Mouse (Mus musculus) heart, embryonic 16.5 days (tissue): Measurements from ENCODE around the gene Lrrk1. TPM values are rescaled to one million over a fixed set of nuclear protein-coding genes. Genes with fewer than 3 reads are reported as not detected.

Experiments used
- ATAC-seq: fragments of 200-750 bp; cut with Nextera tagmentation; replicated peaks from 2 replicates; pipeline ENCODE4 v1.8.0; 2017; ENCODE audit warnings: moderate number of reproducible peaks; ENCODE audit not compliant: insufficient read depth, low FRiP score; ENCODE audit errors: extremely low read depth
- H3K27ac ChIP-seq: fragments of 300-500 bp; sonication (generic); 2 replicates; pipeline ENCODE4 v1.5.1; 2014; ENCODE audit warnings: mild to moderate bottlenecking, low read length, control low read depth, moderate library complexity
- H3K27me3 ChIP-seq: fragments of 300-500 bp; sonication (generic); 2 replicates; pipeline ENCODE4 v1.6.1; 2014; ENCODE audit warnings: low read length, mixed read lengths; ENCODE audit not compliant: control insufficient read depth, insufficient read depth
- H3K36me3 ChIP-seq: fragments of 300-500 bp; sonication (generic); 2 replicates; pipeline ENCODE4 v1.6.1; 2014; ENCODE audit not compliant: control insufficient read depth, insufficient read depth
- H3K4me1 ChIP-seq: fragments of 300-500 bp; sonication (generic); 2 replicates; pipeline ENCODE4 v1.6.1; 2014; ENCODE audit warnings: low read length, mixed read lengths; ENCODE audit not compliant: control insufficient read depth, insufficient read depth
- H3K4me2 ChIP-seq: fragments of 300-500 bp; sonication (generic); 2 replicates; pipeline ENCODE4 v1.6.1; 2014; ENCODE audit warnings: low read depth, mild to moderate bottlenecking, control low read depth, low read length
- H3K4me3 ChIP-seq: fragments of 300-500 bp; sonication (generic); 2 replicates; pipeline ENCODE4 v1.5.1; 2014; ENCODE audit warnings: mild to moderate bottlenecking, control low read depth, low read length
- H3K9ac ChIP-seq: fragments of 300-500 bp; sonication (generic); 2 replicates; pipeline ENCODE4 v1.6.1; 2014; ENCODE audit warnings: low read length, control low read depth
- H3K9me3 ChIP-seq: fragments of 300-500 bp; sonication (generic); replicated peaks from 2 replicates; pipeline ENCODE4 v1.6.1; 2016; ENCODE audit warnings: low read length; ENCODE audit not compliant: control insufficient read depth
- WGBS: fragments of 180-500 bp; shearing (Covaris S2); extraction: QIAGEN DNeasy Blood & Tissue Kit; methylation state at CpG from one replicate; pipeline ENCODE4 v1.1.7; 2014; 5-methylcytosine and 5-hydroxymethylcytosine counted together
- polyA plus RNA-seq: library from polyadenylated mRNA; unstranded; fragments of >200 nt; fragmentation: Nextera tagmentation; extraction: Ambion mirVana; gene quantifications from 2 replicates; pipeline ENCODE4 v1.2.1, GENCODE M21; 2015

Lrrk1 gene
- polyA plus RNA-seq, 1 experiment from 2014 or later = 8.4 TPM

DNA sequence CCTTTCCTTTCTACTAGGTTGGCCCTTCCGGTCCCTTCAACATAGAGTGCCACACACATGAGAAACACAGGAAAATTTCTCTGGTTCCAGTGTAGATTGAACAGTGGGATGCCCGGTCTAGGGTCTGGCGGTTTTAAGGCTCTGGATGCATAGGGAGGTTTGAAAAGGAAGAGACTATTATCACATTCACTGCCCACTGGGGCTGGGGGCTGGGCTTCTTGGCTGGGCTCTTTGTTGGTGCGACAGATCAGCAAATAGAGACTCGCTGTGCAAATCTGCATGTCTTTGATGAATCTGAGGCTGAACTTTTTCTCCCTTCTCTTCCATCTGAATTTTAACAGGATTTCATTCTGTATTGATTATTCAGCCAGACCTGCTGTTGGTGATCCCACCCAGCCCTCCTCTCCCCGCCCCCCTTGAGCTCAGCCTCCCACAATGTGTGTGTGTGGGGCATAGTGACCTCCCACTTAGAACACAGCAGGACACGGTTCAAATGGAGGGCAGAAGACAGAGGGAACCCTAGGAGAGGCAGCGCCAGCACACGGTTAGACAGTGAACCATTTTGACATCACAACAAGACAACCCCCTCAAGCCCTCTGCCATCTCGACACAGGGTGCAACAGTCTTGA lies 105.1 kb downstream of the Lrrk1 start:
- Histone ChIP-seq H3K27ac (no peak overlapping the region), H3K4me1 (no peaks in the 10 kb centered on the region), H3K9me3 (no peaks in the 10 kb centered on the region), H3K4me2 (no peak overlapping the region), H3K9ac (no peak overlapping the region), H3K36me3 (peaks cover 7% of the 10 kb centered on the region), H3K27me3 (no peaks in the 10 kb centered on the region), H3K4me3 (no peak overlapping the region)
- no peak for ATAC-seq
- 46% methylated on average over 10 of the region's 10 CpGs for WGBS

DNA sequence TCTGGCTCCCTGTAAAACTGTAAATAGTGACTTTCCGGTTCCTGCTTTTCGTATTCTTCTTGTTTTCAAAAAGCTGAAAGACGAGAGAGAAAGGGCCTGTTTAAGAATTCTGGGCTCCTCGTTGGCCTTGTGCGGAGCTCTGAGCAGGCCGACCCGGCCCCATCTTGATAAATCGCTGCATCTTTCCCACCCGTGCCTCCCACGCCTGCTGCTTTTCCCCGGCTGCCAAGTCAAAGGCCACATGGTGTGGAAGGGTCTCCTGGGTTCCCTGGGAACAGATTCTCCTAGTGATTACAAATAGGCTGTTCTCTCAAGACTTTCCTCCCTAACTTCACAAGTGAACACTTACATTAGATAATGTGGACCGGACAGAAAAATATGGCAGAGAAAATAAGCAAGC lies 105.9 kb downstream of the Lrrk1 start:
- Histone ChIP-seq H3K4me2 (no peak overlapping the region), H3K4me1 (no peaks in the 10 kb centered on the region), H3K9ac (no peak overlapping the region), H3K27ac (no peak overlapping the region), H3K36me3 (peaks cover 4% of the 10 kb centered on the region; the same call in 1 of the 2 replicates), H3K4me3 (no peak overlapping the region), H3K9me3 (no peaks in the 10 kb centered on the region), H3K27me3 (no peaks in the 10 kb centered on the region)
- WGBS = 60% methylated on average over 12 of the region's 12 CpGs
- no peak for ATAC-seq

DNA sequence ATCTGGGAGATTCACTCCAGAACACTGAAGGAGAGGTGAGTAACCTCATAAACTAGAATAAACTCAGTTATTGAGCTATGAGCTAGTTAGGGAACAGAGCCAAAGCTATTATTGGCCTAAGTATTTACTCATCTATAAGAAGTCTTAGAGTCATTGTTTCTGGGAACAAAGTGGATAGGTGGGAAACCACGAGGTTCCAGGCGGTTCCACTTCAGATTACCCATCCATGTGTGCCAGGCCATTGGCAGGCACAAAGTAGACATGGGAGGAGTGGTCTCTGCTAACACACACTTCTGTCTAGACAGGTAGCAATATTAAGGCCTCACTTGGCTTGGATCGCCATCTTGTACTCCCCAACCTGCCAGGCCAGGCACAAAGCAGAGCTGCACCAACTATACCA lies 110.1 kb downstream of the Lrrk1 start:
- WGBS = 73% methylated on average over 3 of the region's 3 CpGs
- Histone ChIP-seq H3K4me3 (no peak overlapping the region), H3K27me3 (no peaks in the 10 kb centered on the region), H3K36me3 (peaks cover 11% of the 10 kb centered on the region), H3K9me3 (no peaks in the 10 kb centered on the region), H3K4me1 (no peaks in the 10 kb centered on the region), H3K27ac (no peak overlapping the region), H3K9ac (no peak overlapping the region), H3K4me2 (no peak overlapping the region)
- no peak for ATAC-seq

DNA sequence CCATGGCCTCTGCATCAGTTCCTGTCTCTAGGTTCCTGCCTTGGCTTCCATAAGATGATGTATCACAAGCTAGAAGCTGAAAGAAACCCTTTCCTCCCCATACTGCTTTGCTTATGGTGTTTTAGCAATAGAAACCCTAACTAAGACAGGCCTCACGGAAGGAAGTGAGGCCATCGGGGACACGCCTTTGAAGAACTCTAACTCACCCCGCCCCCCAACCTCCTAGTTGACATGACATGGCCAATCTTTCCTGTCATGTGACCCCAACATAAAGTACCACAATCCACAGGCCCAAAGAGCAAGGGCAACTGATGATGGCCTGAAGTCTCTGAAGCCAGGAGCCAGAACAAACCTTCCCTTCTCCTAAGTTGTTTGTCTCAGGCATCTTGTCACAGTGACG lies 114.7 kb downstream of the Lrrk1 start:
- 94% methylated on average over 5 of the region's 5 CpGs for WGBS
- Histone ChIP-seq H3K9me3 (no peaks in the 10 kb centered on the region; the same call in 1 of the 2 replicates), H3K9ac (no peak overlapping the region), H3K4me2 (no peak overlapping the region), H3K27me3 (no peaks in the 10 kb centered on the region), H3K4me1 (no peaks in the 10 kb centered on the region), H3K4me3 (no peak overlapping the region), H3K36me3 (peaks cover 20% of the 10 kb centered on the region), H3K27ac (no peak overlapping the region)
- no peak for ATAC-seq

DNA sequence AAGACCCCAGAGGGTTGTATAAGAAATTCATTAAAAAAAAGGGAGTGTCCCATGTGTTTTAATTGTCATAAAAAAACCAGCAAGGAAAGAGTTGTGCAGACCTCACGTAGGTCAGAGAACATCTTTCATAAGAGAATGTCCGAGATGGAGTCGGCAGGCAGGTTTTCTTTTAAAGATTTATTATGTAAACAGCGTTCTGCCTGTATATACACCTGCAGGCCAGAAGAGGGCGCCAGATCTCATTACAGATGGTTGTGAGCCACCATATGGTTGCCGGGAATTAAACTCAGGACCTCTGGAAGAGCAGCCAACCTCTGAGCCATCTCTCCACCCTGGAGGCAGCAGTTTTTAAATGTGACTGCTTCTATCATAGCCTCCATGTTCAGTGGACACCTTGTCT lies 116.9 kb downstream of the Lrrk1 start:
- no peaks in the 10 kb centered on the region for H3K27me3 ChIP-seq
- no peaks in the 10 kb centered on the region for H3K4me1 ChIP-seq
- no peaks in the 10 kb centered on the region; the same call in 1 of the 2 replicates for H3K9me3 ChIP-seq
- ATAC-seq = no peak
- H3K36me3 ChIP-seq = peaks cover 20% of the 10 kb centered on the region
- no peak overlapping the region for H3K4me2 ChIP-seq
- no peak overlapping the region for H3K27ac ChIP-seq
- no peak overlapping the region for H3K9ac ChIP-seq
- no peak overlapping the region for H3K4me3 ChIP-seq
- WGBS = 72% methylated on average over 6 of the region's 6 CpGs

DNA sequence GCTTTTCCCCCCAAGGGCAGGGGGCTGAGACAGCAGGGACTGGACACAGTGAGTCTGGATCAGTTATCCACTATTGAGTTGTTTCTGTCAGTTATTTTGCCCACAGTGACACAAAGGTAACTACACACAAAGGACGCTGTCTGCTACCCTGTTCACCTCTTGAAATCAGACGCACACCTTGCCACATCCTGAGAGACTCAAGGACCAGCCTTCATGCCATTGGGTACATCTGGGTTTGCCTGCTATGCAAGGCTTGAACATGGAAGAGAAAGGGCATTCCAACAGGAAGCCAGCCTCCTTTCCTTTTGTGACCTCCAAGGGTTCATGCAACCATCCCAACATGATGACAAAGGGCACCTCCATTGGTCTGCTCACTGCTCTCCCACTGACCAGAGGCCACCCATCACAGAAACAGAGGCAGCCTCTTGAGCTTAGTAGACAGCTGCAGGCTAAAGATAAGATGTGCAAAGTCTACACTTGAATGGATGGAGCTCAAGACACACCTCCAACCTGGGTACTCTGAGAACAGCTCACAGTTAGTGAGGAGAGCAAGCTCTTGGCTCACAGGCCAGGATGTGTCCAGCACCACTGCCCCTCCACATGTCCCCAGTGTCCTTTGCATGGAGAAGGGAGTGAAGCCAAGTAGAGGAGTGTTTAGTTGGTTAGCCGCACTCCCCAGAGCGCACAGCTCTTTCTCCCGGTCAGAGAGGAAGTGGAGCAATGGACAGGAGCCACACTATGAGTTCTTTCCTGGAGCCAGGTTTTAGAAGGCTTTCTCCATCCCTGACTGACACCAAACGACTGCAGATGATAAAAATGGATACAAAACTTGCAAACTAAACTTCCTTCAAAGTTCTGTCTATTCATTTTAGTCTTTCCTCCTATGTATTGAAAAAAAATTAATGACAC lies 121.0 kb downstream of the Lrrk1 start:
- Histone ChIP-seq H3K9me3 (no peaks in the 10 kb centered on the region; the same call in 1 of the 2 replicates), H3K4me2 (no peak overlapping the region), H3K36me3 (peaks cover 8% of the 10 kb centered on the region), H3K27ac (no peak overlapping the region), H3K4me1 (no peaks in the 10 kb centered on the region), H3K27me3 (no peaks in the 10 kb centered on the region), H3K9ac (no peak overlapping the region), H3K4me3 (no peak overlapping the region)
- 82% methylated on average over 6 of the region's 6 CpGs for WGBS
- no peak for ATAC-seq

DNA sequence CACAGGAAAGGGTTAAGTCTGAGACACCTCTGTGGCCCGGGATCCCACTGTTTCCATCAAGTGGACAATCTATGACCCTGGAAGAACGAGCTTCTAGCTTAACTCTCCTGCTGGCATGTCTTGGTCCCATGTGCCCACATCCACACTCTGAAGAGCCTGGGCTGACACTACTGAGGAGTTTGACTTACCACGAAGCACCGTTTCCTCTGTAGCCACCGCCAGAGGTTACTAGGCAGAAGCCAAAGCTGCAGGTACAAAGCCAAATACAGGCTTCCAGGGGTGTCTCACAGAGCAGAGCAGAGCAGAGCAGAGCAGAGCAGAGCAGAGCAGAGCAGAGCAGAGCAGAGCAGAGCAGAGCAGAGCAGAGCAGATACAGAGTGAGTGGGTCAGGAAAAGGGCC lies 124.7 kb downstream of the Lrrk1 start:
- Histone ChIP-seq H3K9me3 (no peaks in the 10 kb centered on the region), H3K4me2 (no peak overlapping the region), H3K27me3 (no peaks in the 10 kb centered on the region), H3K27ac (no peak overlapping the region), H3K4me3 (no peak overlapping the region), H3K4me1 (peaks cover 11% of the 10 kb centered on the region), H3K36me3 (no peaks in the 10 kb centered on the region), H3K9ac (no peak overlapping the region)
- ATAC-seq = no peak
- 61% methylated on average over 5 of the region's 5 CpGs for WGBS

DNA sequence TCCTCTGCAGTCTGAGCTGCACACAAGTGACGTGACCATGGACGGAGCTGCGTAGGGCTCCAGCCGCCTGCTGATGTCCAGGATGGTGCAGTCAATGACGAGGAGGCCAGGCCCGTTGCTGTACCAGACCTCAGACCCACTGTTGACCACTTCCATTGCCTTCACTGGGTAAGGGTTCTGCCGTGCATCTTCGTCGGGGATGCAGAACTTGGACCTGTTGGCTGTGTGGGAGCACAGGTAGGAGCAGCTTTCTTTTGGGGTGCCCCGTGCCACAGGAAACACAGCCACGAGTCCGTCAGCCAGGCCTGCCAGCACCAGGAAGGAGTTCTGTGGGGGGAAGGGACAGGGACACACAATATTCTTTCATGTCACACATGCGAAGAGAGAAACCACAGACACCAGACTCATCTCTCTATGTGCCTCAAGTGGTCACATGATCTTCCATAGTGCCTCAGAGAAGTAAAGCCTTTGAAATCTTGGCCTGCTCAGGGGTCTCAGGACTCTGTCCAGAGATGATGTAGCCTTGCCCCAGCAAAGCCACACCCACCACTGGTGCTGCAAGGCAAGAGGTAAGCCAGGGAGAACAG lies 125.5 kb downstream of the Lrrk1 start:
- Histone ChIP-seq H3K27ac (no peak overlapping the region), H3K4me2 (no peak overlapping the region), H3K36me3 (no peaks in the 10 kb centered on the region), H3K9ac (no peak overlapping the region), H3K9me3 (no peaks in the 10 kb centered on the region), H3K27me3 (no peaks in the 10 kb centered on the region), H3K4me1 (peaks cover 11% of the 10 kb centered on the region), H3K4me3 (no peak overlapping the region)
- 91% methylated on average over 13 of the region's 13 CpGs for WGBS
- ATAC-seq = no peak
